Mouse (Mus musculus): ENCODE data around the gene Exosc6.
"Not testable (repeated sequence)": the region's sequence is repeated elsewhere in the genome, so short reads cannot be mapped to it uniquely, and the experiment has no call there.

Exosc6 gene

DNA sequence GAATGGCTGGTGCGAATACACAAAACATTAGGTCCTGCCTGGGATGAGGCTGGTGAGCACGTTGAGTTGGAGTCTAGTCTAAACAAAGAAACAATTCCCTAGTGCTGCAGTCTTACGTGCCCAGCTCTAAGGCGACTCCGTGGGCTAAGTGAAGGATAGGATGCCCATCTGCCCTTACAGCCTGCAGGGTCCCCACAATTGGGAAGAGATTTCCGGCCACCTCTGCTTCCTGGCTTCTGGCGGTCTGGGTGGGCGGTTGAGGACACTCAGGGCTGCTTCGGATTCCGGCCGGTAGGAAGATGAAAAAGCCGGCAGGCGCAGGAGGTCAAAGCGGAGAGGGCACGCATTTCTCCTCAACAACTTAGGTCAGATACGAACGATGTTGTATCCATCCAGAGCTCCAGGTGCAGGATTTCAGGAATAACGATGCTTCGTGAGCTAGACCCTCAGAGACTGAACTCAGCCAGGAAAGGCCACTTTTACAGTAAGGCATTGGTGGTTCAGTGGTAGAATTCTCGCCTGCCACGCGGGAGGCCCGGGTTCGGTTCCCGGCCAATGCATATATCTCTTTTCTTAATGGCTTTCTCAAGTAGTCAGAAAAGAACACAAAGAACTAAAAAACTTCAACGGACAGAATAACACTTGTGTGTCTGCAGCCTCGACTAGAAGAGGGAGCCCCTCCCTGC, 6.1 kb downstream of the Exosc6 start:
- peak; percentile 95 to 97 for DNase-seq

DNA sequence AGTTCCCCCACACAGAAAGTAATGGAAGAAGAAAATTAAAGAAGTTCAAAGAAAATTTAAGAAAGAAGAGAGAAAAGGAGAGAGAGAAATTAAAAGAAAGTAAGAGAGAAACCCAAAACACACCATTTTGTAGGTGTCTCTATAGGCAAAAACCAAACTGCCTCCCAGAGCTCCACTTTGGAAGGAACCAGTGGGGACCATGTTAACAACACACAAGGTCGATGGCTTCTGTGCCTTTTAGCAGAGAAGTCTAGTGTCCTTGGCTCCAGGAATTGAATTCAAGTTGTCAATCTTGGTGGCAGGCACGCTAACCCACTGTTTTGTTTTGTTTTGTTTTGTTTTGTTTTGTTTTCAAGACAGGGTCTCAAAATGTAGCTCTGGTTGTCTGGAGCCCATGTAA, 6.8 kb downstream of the Exosc6 start:
- DNase-seq: no peak

DNA sequence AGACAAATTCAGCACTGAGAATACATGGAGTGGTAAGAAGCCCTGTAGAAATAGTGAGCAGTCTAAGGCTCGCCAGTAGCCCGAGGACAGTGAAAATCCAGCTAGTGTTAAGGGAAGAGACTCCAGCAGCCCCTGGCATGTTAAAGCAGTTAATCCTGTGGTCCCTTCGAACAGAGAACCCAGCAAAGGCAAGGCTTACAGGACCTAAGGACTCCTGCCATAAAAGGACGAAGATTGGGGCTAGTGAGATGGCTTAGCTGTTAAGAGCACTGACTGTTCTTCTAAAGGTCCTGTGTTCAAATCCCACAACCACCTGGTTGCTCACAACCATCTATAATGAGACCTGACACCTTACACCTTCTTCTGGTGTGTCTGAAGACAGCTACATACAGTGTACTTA, 10.2 kb downstream of the Exosc6 start:
- no peak for DNase-seq

DNA sequence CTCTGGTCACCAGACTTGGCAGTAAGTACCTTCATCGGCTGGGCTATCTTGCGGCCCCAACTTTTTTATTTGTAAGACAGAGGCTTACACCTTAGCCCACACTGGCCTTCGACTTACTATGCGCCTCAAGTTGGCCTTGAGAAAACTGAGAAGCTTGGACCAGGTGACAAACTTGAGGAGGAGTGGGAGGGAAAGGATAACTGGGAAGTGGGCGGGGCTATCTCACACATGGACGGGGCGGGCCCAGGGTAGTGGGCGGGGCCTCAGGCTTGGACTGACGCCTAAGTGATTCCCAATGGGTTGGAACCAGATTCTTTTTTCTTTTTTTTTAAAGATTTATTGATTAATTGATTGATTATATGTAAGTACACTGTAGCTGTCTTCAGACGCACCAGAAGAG, 11.3 kb downstream of the Exosc6 start:
- DNase-seq: no peak

DNA sequence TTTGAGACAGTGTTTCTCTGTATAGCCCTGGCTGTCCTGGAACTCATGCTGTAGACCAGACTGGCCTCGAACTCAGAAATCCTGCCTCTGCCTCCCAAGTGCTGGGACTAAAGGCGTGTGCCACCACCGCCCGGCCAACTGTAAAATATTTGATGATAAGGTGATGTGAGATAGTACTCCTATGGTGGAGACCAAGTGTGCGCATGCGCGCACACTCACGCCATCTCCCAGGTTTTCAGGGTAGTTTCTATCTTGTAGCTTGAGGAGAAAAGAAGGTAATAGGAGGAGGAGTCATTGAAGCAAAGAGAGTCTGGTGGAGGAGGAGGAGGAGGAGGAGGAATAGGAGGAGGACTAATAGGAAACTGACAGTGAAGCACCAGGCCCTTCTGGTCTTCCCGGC, 12.5 kb downstream of the Exosc6 start:
- not testable (repeated sequence) for DNase-seq

DNA sequence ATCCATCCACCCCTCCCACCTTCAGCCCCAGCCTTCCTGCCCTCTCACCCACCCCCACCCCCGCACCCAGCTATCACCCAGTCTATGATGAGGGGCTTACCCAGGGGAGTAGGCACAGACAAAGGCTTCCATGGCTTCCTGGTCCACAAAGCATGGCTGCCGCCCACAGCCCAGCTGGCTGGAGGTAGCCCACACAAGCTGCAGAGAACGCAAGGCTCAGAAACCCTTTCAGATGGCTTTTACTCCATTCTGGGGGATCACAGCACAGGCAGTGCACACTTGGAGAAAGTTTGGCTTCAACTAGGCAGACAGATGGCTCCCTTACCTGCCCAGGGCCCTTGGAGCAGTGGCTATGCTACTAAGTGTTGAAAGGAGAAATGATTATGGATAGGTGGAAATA, 19.8 kb downstream of the Exosc6 start:
- no peak for DNase-seq

DNA sequence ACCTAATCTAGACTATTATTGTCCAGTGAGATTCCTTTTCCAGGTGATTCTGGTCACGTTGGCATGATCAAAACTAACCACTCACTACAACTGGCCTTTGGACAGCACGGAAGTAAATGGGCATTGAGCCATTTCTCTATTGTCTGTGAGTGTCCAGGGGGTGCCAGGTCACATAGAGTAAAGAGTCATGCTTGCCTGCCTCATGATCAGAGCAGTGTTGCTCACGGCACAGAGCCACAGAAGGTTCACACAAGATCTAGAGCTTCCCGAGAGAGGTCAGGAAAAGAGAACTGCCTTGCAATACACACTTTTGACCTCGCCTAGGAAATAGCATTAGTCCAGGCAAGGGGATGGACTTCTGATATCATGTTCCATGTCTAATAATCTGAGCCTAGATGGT, 23.3 kb downstream of the Exosc6 start:
- DNase-seq: no peak

DNA sequence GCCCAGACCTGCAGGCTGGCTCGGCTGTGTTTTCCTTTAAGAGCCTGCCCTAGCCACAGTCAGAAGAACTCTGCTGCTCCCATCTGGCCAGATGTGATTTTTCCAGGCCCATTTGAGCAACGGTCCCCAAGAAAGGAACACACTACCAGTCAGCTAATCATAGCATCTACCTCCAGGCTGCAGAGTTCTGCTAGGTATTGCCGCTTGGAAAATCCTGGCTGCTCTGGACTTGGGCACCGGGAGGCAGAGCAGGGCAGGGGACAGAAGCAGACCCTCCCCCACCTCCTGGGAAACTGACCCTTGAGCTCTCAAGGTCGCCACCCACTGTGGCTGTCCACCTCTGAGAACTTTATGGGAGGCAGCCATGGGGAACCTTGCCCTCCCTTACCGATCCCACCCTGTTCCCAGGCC, 23.7 kb downstream of the Exosc6 start:
- DNase-seq: no peak

DNA sequence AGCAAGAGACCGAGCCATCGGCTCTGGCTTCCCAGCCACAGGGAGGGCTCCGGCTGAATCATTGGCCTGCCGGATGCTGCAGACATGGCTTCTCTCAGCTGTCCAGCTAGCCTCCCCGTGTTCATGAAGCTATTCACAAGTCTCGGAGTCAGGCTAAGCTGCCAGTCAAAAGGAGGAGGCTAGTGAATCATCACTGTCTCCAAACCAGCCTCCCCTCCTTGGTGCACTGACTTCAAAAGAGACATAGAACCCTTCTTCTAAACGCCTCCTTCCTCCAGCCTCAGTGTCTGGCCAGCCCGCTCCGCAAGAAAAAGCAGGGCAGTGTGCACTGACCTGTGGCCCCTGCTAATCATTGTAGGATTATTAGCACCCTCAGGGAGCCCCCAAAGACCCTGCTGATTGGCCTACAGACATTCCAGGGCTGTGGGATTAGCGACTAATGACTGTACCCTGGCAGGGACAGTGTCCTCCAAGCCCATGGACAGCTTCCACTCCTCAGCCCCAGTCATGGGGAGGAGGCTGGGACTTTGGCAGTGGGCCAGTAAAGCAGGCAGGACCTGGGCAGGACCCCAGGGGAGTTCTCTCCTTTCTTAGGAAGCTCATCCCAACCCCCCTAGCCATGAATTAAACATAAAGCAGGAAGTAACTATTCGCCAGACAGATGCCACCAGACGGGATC, 25.6 kb downstream of the Exosc6 start:
- DNase-seq: no peak

DNA sequence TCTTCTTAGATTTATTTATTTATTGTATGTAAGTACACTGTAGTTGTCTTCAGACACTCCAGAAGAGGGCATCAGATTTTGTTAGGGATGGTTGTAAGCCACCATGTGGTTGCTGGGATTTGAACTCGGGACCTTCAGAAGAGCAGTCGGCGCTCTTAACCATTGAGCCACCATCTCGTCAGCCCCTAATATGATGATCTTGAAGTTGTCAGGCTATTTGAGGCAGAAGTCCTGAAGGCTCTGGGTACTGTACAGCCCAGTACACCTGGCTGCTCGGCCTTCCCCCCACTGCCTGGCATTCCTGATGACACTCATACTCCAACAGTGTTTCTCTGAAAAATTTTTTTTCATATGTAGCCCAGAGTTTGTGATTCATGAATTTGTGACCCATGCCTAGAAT, 27.8 kb downstream of the Exosc6 start:
- DNase-seq: not testable (repeated sequence)

DNA sequence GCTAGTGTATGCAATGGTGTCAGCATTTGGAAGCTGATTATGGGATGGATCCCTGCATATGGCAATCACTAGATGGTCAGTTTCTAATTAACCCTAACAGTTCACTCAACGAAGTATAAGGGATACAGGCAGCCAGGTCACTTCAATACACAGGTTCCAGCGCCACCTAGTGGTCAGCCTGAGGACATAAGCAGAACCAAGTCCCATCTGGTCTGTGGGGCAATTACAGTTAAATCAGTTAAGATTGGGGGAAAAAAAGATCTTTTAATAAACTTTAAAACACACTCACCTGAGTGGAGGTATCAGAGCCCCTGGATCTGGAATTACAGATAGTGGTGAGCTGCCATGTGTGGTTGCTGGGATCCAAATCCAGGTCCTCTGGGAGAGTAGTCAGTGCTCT, 34.0 kb downstream of the Exosc6 start:
- DNase-seq: peak; percentile 79 to 90

DNA sequence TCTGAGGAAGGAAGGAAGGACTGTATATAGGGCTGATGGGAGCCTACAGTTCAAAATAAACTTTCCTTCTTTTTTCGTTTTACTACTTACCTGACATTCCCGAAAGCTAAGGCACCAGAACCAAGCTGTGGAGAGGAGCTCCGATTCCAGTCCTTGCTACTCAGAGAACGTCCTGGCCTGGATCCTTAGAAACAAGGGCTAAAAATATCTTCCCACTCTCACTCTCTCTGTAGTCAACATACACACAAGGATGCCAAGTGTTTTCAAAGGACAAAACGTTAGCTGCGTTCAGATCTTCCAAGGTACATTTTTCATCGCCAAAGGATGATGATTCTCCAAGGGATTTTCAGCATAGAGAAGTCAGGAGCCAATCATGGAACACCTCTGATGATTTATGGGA, 35.6 kb downstream of the Exosc6 start:
- DNase-seq: no peak

DNA sequence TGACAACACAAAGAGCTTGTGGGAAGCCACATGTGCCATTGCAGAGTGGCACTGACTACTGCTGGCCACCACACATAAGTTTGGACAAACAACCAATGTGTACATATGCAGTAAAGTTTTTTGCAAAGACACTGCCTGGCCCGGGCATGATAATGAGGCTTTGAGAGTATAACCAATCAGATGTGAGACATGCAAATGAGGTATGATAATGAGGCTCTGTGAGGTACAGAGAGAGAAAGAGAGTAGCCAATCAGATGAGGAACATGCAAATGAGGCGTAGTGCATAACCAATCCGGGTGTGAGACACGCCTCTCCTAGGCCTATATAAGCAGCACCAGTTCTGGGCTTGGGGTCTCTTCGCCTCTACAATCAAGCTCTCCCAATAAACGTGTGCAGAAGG, 36.2 kb downstream of the Exosc6 start, which contains the start of gene Clec18a:
TSS of gene Clec18a (minus strand) at position 101 of the 400 bp plus-strand sequence.
- DNase-seq: not testable (repeated sequence)

DNA sequence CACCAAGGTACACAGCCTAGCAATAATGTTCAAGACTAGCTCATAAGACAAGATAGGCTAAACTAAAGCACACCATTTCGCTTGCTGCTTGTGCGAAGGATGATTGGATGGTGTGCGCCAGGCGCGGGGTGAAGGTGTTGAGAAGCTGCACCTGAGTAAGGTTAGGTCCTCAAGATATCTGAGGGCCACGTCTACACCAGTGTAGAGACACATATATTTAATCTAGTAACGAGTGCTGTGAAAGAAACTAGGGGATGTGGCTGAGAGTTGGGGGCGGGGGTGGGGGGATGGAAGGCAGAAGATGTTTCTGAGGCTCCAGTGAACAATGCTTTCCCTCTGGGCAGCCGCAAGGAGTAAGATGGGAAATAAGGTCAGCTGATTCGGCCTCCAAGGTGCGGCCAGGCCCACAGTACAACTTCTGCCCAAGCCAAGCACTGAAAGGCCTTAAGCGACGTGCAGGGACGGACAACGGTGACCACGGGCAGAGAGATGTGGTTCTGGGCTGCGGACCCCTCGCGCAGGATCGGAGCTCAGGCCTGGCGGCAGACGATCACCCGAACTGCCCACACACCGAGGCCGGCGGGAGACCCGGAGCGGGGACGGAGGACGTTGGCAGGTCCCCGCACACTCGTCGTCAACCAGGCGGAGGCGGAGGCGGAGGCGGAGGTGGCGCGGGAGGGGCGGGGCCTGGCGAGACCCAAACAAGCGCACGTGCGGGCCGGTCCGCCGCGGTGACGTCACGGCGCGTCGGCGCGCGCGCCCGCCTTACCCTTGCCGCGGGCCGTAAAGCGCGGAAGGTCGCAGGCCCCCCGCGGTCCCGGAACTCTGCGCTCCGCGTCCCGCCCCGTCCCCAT, 38.0 kb downstream of the Exosc6 start, which contains the start of gene Pdpr:
TSS of gene Pdpr (plus strand) at position 766 of the 854 bp plus-strand sequence.
- DNase-seq: peak; percentile 97 to 98

DNA sequence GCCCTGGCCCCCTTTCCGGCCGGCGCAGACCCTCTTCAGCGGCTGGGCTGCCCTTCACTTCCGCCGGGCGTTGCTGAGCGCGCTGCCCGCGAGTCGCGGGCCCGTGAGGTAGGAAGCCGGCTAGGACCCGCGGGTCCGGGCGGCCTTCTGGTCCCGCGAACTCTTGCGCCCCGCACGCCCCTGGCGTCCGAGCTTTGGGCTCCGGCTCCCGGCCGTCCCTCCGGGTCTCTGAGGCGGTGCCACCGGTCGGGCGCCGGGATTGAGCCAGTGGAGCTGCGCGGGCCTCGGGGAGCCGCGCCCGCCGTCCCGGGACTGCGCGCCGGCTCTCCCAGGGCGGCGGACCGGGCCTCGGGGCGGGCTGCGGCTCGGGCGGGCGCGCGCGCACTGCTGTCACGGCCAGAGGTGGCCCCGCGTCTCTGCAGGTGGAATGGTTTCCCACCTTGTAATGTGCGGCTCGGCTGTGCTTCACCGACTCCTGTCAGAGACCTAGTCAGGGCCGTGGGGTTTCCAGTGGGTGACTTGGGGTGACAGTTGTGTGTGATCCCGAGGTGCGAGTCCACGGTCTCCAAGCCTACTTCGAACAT, 38.7 kb downstream of the Exosc6 start:
- DNase-seq: peak in 1 of 2 experiments; percentile 41
